Mouse (Mus musculus): ENCODE results near the gene Arhgef15.

Gene Arhgef15

GRCm38 (mm10) chr11:68893911-68894464 lies 63.3 kb downstream of the Arhgef15 start:
- no peak for DNase-seq (ENCODE audit: low read depth, low spot score)

Data from WW6 (cell line).